Mouse (Mus musculus) adrenal gland (tissue): ENCODE measurements at regions not wholly inside any gene's neighbourhood (a gene's known extent, or its start where the extent isn't known, plus 50 kb on each side); places are given as distances from the start of the nearest gene placed in this dataset.

Experiments used
- intact Hi-C: fragments of 180-260 bp; cut with DNase I; formaldehyde crosslinking; loops from one replicate; pipeline ENCODE4 v1.15.1; 2025

DNA sequence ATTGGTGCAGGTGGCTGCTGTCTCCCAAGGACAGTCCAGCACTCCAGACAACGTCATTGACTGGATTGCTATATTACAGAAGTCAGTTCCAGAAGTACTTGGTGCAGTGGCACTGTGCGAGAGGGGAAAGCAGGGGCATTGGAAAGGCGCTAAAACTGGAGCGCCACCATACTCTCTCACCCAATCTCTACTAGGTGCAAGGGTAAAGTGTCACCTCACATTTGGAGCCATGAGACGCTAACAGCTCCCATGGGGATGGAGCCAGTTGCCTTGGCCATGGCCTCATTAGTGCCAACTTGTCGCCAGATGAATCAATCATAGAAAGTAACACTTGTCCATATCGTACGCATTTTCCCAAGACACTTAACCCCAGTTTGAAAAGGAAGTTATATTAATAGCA, 1617.2 kb upstream of the Gulo start:
- intact Hi-C loops = no loop called here

DNA sequence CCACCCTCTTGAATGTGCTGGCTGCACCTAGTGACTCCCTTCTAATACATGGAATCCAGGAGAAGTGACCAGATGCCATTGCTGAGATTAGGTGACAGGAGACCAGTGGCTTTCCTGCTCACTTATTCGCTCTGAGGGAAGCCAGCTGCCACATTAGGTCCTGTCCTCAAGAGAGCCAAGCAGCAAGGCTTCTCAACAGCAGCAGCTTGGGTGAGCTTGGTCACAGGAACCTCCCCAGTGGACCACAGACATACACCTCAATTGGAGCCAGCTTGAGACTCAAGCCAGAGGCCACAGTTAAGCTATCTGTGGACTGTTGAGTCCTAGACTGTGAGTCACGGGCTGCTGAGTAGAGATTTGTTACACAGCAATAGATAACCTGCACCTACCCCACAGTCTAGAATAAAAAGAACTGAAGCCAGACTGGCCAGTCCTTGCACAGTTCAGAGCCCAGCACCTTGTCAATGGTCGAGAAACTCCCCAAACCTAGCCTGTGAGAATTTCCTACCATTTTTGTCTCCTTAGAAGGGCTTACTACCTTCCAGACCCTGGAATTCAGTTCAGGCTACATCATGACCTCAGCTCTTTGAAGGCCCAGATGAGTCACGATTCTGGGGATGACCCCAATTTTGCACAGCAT, 1615.0 kb upstream of the Gulo start:
- intact Hi-C loops = no loop called here

DNA sequence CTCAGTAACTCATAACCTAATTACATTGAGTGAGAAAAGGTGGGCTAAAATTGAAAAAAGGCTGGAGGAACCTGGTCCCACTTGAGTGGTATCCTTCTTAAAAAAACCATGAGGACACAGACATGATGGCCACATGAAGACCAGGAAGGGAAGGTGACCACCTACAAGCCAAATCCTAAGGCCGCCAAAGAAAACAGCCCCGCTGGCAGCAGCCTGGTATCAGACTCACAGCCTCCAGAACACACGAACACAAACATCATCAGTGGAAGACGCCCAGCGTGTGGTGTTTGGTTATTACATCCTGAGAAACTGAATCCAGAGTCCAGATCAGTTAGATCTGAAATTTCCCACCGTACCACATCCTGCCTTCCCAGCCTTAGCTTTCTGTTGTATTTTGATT, 1613.9 kb upstream of the Gulo start:
- intact Hi-C loops = no loop called here

DNA sequence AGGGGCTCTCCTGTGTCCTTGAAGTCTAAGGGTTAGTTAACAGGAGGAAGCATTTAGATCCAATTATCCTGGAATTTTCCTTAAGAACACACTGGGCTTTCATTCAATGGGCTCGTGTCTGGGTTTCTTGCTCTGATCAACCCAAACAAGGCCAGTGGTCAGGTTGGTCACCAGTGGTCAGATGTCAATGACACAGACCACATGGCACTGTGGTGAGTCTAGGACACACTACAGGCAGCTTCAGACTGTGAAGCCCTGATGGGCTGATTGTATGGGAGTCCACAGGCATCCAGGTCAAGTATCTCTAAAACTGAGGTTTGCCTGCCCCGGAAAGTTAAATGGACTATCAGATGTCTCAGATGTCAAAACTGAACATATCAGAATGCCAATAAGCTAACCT, 1612.5 kb upstream of the Gulo start:
- intact Hi-C loops = loop anchor here (2.0 kb wide), 1 partner anchor 411 kb away; no protein-coding TSS in a partner anchor

DNA sequence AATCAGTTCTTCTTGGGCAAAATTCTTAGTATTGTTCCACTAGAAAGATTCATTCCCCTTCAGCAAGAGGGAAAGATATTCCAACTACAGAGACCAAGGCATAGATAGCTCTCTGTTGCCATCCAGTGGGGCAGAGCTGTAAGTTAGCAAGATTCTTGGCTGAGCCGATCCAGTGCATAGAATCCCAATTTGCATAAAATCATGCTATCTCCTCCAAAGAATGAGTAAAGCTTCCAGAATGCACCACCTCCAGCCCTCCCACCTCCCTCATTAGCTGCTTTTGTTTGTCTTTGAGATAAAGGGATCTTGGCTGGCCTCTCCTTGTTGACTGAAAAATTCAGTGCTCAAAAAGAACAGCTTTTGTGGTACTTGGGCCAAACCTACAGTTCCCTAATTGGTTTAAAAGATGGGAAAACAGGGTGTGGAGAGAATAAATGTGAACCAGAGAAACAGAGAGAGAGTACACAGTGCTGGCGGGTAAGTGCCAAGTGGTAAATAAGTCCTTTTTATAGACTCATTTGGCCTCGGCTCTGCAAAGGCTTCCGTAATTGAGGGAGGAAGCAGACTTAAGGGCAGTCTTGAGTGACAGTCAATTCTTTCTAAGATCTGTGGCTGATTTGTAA, 1612.0 kb upstream of the Gulo start:
- intact Hi-C loops = loop anchor here (2.0 kb wide), 1 partner anchor 410 kb away; no protein-coding TSS in a partner anchor

DNA sequence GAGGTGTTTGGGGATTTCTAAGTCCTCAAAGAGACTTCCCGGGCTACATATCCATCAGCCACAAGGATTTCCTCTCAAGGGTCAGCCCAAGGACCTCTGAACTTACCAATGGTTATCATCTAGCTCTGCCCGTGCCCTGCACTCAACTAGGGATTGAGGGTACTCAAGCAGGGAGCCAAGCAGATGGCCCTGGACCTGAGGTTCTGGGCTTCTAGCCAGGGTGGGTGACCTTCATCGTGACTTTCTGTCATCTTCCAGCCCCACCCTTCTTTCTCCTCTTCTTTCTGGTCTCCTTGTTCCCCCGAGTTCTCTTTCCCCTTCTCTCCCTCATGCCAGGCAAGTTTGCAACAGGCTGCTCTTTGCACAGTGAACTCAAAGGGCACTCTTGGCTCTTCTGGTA, 1610.6 kb upstream of the Gulo start:
- intact Hi-C loops = no loop called here

DNA sequence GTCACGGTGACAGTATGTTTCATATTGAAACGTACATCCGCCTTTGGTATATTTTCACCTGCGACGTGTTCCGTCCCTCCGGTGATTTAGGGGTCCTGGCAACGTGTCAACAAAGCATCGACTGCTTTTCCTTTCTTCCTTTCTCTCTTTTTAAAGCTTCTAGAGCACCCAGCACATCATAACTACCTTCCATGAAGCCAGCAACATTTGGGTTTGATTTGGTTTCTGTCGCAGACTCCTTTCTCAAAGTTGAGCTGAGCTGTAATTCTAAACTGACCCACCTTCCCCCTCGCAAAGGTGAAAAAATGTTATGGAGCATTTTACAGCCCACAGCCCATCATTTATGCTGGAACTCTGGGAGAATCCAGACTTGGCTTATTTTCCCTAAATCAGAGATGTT, 1605.4 kb upstream of the Gulo start:
- intact Hi-C loops = no loop called here

DNA sequence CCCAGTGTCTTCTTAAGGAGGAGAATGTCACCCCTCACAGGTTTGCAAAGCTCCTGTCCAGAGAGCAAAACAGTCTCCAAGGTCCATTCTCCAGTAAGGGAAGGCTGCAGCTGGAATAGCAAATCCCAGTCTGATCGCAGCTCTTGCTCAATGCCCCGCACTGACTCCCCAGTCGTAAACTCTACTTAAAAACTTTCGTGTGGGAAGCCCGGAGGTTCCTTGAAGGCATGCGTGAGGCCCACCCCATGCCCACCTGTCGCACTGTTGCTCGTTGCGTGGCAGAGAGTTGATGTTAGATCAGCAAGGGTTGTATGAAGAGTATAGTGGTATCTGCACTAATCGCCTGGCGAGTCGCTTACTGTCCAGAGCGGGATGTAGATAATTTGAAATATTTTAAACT, 1604.7 kb upstream of the Gulo start:
- intact Hi-C loops = no loop called here

DNA sequence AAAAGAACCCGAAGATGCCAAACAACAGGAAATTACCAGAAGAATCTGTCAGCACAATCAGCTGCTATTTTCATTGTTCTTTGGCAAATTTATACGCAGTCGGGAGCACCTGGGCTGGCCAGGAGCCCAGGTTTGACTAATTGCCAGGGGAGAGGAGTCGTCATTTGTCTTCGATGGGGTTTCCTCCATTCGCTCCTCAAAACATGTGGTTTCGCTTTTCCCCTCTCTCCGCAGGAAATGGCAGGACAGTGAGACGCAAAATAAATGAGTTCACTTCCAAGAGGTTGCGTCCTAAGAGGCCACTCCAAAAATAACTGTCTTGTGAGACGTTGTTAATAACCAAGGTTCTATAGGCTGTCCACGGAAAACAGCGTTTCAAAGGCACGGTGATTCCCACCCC, 1604.2 kb upstream of the Gulo start:
- intact Hi-C loops = no loop called here

DNA sequence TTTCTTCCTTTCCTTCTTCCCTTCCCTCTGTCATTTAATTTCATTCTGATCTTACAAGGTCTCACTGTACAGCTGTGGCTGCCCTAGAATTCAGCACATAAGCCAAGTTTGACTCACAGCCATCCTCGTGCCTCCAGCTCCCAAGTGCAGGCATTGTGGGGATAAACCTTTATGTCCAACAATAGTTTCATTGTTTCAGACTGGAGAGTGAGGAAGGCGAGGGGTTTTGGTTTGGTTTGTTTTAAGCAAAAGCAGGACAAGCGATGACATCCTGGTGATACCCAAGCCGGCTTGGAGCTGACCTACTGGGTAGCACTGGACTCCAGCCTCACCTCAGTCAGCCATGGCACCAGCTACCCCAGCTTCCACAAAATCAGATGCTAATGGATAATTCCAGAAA, 1603.5 kb upstream of the Gulo start:
- intact Hi-C loops = no loop called here

DNA sequence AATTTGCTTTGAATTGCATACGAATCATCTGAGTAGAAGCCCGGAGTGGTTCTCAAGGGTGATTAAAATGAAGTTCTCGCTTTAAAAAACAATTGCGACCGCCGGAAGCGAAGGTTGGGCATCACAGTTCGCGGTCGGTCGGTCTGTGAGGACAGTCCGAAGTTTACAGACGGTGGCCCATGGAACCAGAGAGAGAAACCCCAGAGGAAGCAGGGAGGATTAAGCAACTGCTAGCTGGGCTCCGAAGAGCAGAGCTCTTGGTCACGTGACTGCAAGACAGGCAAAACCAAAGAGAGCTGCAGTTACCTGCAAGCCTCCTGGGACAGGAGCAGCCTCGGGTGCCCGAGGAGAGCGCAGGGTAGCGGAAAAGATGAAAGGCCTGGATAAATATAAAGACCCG, 1599.3 kb upstream of the Gulo start:
- intact Hi-C loops = no loop called here

DNA sequence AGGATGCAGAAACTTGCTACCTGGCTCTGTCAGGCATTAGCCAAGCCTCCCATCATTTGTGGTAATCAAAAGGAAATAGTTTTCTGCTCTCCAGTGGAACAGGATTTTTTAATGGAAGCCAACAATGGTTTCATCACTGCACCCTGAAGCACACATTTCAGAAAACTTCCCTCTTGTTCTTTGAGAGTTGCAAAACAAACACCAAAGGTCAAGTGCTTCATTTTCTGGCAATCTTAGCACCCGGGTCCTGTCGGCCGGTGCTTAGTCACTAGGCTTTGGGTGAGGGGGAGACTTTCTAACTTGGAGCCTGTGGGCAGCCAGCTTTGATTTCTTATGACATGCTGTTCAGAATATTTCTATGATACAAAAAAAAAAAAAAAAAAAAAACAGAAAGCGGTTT, 1594.0 kb upstream of the Gulo start:
- intact Hi-C loops = loop anchor here (5.0 kb wide), 1 partner anchor 391 kb away; no protein-coding TSS in a partner anchor

DNA sequence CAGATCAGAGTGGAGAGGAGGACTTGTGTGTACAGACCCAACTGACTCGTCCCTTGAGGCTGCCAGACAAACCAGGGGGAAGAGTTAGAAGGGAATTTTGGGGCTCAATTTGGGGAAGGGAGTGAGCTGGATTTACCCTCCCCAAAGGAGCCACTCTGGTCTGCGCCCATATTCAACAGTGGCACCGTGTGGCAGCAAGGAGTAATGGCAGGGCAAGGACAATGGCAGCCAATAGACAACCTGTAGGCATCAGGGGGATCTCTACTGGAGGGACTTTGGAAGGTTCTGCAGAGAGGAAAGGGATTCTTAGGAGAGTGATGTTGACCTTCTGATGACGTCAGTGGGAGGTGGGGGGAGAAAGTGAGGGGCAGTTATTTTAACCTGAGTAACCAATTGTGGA, 1590.7 kb upstream of the Gulo start:
- intact Hi-C loops = loop anchor here (5.0 kb wide), 3 partner anchors 232 to 387 kb away; no protein-coding TSS in a partner anchor

DNA sequence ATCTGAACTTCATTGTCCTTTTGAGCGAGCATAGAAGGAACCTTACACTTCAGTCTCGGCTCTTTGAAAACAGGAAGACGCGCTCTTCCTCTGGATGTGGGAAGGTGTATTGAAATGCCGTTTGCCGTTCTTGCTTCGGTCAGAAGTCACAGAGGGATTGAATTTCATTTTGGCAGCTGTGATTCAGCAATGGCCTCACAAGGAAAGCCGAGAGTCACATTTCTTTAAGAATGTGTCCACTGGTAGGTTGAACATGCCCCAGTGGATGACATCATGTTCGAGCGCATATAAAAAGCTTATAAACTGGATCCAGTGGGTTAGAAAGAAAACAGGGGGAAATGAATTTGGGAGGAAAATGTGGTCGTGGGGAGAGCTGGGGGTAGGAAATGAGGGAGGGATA, 1579.6 kb upstream of the Gulo start:
- intact Hi-C loops = no loop called here

DNA sequence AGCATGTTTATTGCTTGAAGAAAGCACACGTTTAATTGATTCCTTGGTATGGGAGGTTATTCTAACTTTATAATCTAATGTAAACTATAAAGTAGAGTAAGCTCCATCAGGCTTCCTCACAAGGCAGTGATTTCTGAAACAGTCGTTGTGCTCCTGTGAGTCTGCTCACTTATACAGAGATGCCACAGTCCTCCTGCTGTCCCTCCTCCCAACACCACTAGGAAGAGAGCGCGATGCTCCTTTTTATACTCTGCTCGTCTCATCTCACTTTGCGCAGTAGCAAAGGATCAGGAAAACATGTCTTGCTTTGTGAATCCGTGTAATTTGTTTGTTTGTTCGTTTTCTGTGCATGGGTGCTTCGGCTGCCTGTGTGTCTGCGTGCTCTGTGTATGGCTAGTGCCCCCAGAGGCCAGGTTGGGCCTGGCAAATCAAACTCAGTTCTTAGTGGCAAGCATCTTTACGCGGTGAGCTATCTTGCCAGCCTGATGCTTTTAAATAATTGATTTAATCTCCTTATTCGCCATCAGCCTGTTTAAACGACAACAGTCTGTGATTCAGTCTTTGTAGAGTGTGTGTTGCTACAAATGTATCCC, 1575.5 kb upstream of the Gulo start:
- intact Hi-C loops = no loop called here

DNA sequence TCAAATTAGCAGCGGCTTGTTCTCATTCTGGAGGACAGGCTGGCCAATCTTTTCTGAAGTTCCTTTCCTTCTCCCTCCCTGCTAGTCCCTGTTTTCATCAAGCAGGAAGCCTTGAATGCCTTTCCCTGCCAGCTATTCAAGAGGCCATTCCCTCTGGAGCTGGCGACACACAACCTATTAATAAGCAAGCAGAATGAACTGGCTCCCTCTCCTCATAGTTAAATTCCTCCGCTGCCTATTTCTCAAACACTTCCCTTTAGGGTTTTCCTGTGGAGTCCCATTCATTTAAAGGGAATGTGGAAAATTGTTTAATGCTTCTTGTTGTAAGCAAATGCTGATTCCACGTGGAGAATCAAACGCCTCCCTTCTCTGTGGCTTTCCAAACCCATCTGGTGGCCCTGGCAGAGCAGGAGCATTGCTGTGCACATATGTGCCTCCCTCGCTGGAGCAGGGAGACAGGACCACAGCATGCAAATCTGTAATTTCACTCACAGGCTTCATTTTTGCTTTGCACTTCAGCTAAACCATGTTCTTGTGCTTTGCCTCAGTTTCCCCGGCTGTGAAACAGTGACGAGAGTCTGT, 1573.3 kb upstream of the Gulo start:
- intact Hi-C loops = no loop called here

DNA sequence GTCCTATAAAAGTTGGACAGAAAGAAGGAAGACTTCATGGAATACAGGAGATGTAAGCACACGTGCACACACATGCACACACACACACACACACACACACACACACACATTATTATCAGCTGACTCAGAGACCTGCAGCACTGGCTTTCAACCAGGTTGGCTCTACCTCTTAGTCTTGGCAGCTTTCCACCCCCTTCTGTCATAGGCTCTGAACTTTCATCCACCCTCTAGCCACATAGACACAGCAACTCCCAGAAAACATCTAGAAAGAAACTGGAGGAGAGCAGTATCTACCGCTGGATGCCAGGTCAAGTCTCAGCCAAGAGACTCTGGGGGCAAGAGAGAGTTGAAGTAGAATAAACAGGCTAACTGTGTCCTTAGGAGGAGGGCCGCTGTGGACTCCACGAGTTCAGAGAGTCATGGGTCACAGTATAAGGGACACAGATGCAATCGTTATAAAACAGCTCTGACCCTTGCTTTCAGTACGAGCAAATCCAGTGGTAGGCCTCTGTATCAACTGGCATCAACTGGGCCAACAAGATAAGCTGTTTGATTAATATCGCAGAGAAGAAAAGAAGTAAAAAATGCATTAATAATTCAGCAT, 1565.4 kb upstream of the Gulo start:
- intact Hi-C loops = no loop called here

DNA sequence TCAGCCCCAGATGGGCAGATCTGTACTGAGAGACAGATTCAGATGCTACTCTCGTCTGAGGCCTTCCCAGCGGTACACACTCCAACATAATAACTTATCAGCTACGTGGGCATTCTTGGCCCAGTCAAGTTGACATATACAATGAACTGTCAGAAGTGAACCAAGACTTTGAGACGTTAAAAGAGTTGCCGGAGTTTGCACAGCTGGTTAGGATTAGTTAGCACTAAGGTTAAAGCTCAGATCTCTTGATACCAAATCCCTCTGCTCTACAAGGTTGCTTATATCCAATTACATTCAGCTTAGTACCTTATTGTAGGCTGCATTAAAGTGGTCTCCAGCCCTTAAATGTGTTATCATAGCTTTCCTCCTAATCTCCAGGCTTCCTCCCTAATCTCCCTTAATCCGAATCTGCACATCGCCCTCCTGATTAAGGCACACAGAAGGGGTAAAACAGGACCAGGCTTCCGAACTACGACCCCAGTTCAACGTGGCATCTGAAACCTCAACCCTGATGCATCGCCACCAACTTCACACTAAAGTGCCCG, 1564.5 kb upstream of the Gulo start:
- intact Hi-C loops = no loop called here

DNA sequence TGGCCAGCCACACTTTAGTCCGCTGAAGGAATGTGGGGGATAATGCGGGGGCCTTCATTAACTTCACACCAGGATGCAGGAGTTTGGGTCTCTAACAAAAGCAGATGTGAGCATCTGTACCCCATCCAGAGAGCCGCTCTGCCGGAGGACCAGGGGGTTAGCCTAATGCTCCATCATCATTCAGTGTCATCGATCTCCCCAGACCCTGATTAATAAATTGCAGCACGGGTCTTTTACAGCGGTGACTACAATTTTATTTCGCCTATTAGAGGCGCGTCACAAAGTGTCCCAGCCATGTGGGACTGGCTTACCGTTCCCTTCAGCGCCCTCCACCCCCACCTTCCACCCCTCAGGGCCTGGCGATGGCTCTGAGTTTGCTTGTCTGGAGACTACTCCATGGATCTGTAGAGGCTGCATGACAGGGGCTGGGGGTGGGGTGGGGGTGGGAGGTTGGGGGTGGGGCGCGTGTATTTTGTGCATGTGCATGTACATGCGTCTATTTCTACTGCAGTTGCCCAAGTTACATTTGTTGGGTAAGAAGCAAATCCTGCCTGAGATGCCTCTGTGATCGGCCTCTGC, 1560.8 kb upstream of the Gulo start:
- intact Hi-C loops = no loop called here

DNA sequence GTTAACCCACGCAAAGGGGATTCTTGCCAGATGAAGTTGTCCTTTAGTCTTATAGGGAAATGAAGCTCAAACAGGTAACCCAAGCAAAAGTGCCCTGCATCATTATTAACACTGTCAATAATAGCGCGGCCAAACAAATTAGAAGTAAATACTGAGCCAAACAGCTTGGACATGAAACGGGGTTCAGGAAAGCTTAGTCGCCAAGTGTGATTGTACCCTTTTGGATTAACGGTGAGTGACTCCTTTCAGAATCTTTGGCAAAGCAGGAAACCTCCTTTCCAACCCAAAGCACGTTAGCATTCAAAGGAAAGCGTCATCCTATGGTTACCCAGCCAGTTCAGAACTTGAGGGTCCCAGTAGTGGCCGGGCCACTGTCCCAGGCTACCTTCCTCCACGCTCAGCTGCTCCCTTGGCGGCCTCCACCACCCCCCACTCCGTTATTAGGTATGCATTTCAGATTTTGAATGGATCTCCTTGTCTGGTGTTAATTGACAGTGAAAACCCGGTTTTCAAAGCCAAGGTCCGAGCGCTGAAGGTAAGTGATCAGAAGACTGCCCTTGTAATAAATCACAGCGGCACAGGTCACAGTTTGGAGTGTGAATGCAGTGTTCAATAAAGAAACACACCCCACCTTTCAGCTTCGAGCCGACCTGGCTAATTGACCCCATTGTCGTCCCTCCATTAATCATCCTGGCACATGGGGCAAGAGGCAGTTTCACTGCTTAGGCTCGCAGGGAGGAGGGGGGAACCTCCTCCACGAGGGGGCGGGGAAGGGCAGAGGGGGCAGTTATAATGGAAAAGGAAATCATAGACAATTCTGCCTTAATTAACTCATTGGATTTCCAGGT, 1560.1 kb upstream of the Gulo start:
- intact Hi-C loops = no loop called here

DNA sequence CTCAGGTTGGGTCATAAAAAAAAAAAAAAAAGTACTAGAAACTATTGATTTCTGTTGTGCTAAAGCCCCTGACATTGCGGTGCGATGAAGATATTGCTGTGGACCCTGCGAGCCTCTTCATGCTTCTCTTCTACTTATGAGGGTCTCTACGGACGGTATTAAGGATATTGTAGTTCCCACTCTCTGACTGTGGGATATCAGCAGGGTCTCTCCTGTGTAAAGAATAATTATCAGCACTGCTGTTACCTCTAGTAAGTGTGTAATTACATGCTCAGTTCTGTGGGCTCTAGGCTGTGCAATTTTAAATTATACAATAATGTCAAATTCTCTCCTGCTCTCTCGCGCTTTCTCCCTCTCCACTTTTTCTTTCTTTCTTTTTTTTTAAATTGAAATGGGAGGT, 1545.9 kb upstream of the Gulo start:
- intact Hi-C loops = no loop called here
